Mouse (Mus musculus): ENCODE data around the gene Tyk2. TPM values are rescaled to one million over a fixed set of nuclear protein-coding genes. Genes with fewer than 3 reads are reported as not detected.

The Tyk2 gene
- polyA plus RNA-seq, 1 experiment, result 17.2 TPM

GRCm38 (mm10) chr9:21135941-21136381 lies 4.9 kb upstream of the Tyk2 start:
- Histone ChIP-seq H3K4me3 (replicated peaks; ENCODE audit: insufficient read depth, low read depth, low read length) (no peak overlapping the region), H3K27me3 (ENCODE audit: control insufficient read depth, insufficient read depth, low read length) (no peaks in the 10 kb centered on the region), H3K27ac (ENCODE audit: insufficient read depth, low read length) (no peak overlapping the region), H3K4me1 (ENCODE audit: control insufficient read depth, insufficient read depth, low read length) (no peaks in the 10 kb centered on the region)
- DNase-seq, result no peak
- TF ChIP-seq POLR2A (IDR thresholded peaks at IDR 0.05; ENCODE audit: borderline replicate concordance, insufficient read depth, low read length), result no peak
- no peak for TF ChIP-seq CTCF (IDR thresholded peaks at IDR 0.05; ENCODE audit: borderline replicate concordance, insufficient read depth, low read depth, low read length)
- WGBS, result 64% methylated on average over 1 of the region's 1 CpGs

DNA sequence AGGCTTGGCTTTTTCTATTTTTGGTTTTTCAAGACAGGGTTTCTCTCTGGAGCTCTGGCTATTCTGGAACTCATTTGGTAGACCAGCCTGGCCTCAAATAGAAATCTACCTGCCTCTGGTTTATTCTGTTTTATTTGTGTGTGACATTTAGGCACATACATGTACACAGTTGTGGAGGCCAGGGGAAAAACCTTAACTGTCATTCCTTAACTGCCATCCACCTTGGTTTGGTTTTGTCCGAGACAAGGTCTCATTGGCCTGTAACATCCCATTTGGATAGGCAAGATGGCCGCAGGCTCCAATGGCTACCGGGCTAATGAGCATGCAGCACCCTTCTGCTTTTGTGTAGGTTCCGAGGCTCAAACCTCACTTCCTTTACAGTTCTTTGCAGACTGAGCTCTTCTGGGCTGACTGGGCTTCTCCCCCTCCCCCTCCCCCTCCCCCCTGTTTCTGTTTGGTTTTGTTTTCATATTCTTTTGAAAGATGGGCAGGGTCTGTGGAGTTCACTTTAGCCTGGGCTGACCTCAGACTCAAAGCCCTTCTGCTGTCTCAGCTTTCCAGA lies 4.4 kb upstream of the Tyk2 start:
- no peak for DNase-seq
- Histone ChIP-seq H3K27ac (ENCODE audit: insufficient read depth, low read length) (no peak overlapping the region), H3K27me3 (ENCODE audit: control insufficient read depth, insufficient read depth, low read length) (no peaks in the 10 kb centered on the region), H3K4me1 (ENCODE audit: control insufficient read depth, insufficient read depth, low read length) (no peaks in the 10 kb centered on the region), H3K4me3 (replicated peaks; ENCODE audit: insufficient read depth, low read depth, low read length) (no peak overlapping the region)
- 84% methylated on average over 4 of the region's 4 CpGs for WGBS
- TF ChIP-seq POLR2A (IDR thresholded peaks at IDR 0.05; ENCODE audit: borderline replicate concordance, insufficient read depth, low read length) (no peak), CTCF (IDR thresholded peaks at IDR 0.05; ENCODE audit: borderline replicate concordance, insufficient read depth, low read depth, low read length) (no peak)

DNA sequence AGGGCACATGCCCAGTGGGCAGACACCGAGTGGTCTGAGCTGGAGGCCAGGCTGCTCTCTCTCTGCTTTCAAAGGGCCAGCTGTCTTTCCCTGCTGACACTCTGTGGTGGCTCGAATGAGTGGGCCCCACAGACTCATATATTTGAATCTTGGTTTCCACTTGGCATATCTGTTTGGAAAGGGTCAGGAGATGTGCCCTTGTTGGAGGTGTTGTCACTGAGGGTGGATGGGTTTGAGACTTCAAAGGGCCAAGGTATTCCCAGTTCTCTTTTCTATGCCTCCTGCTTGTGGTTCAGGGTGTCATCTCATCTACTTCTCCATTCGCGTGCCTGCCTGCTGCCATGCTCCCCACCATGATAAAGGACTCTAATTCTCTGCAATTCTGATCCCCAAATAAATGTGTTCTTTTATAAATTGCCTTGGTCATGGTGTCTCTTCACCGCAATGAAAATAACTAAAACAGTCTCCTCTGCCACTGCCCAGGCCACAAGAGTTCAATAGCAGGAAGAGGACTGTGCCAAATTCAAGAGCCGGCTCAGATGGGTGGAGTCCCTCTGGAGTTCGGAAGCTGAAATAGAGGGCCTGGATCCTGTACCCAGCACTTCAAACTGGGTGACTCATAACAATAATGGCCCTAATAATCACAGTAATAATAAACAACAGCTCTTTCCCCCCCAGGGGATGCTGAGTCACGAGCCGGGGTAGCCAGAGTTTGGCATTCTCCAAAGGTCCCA lies 3.7 kb upstream of the Tyk2 start:
- no peak overlapping the region for H3K27ac ChIP-seq (ENCODE audit: insufficient read depth, low read length)
- no peaks in the 10 kb centered on the region for H3K4me1 ChIP-seq (ENCODE audit: control insufficient read depth, insufficient read depth, low read length)
- DNase-seq, result peak in 1 of 2 experiments; percentile 54
- 39% methylated on average over 9 of the region's 9 CpGs for WGBS
- TF ChIP-seq CTCF (IDR thresholded peaks at IDR 0.05; ENCODE audit: borderline replicate concordance, insufficient read depth, low read depth, low read length), result no peak
- no peak for TF ChIP-seq POLR2A (IDR thresholded peaks at IDR 0.05; ENCODE audit: borderline replicate concordance, insufficient read depth, low read length)
- no peak overlapping the region for H3K4me3 ChIP-seq (replicated peaks; ENCODE audit: insufficient read depth, low read depth, low read length)
- no peaks in the 10 kb centered on the region for H3K27me3 ChIP-seq (ENCODE audit: control insufficient read depth, insufficient read depth, low read length)

DNA sequence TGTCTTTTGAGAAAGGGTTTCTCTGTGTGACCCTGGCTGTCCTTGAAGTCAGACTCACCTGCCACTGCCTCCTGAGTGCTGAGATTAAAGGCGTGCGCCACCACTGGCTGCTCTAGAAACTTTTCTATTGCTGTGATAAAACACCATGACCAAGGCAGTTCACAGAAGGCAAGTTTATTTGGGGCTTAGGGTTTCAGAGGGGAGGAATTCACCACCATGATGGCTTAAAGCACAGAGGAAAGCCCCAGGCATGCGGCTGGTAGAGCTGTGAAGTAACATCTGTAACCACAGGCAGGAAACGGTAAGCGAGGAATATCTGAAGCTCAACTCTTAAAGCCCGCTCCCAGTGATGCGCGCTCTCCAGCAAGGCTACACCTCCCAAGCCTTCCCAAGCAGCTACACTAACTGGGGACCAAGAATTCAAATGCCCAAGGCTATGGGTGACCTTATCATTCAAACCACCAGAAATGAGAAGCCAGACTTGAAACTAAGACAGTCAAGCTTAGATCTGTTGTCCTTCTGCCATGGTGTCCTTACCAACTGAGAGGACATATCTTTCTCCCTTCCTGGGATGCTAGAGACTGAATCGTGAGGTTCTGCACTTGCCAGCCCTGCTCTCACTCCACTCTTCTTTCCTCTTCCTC lies 2.1 kb upstream of the Tyk2 start:
- Histone ChIP-seq H3K27me3 (ENCODE audit: control insufficient read depth, insufficient read depth, low read length) (no peaks in the 10 kb centered on the region), H3K27ac (ENCODE audit: insufficient read depth, low read length) (no peak overlapping the region), H3K4me1 (ENCODE audit: control insufficient read depth, insufficient read depth, low read length) (no peaks in the 10 kb centered on the region), H3K4me3 (replicated peaks; ENCODE audit: insufficient read depth, low read depth, low read length) (no peak overlapping the region)
- TF ChIP-seq CTCF (IDR thresholded peaks at IDR 0.05; ENCODE audit: borderline replicate concordance, insufficient read depth, low read depth, low read length) (no peak), POLR2A (IDR thresholded peaks at IDR 0.05; ENCODE audit: borderline replicate concordance, insufficient read depth, low read length) (no peak)
- DNase-seq, result no peak
- 81% methylated on average over 9 of the region's 9 CpGs for WGBS

DNA sequence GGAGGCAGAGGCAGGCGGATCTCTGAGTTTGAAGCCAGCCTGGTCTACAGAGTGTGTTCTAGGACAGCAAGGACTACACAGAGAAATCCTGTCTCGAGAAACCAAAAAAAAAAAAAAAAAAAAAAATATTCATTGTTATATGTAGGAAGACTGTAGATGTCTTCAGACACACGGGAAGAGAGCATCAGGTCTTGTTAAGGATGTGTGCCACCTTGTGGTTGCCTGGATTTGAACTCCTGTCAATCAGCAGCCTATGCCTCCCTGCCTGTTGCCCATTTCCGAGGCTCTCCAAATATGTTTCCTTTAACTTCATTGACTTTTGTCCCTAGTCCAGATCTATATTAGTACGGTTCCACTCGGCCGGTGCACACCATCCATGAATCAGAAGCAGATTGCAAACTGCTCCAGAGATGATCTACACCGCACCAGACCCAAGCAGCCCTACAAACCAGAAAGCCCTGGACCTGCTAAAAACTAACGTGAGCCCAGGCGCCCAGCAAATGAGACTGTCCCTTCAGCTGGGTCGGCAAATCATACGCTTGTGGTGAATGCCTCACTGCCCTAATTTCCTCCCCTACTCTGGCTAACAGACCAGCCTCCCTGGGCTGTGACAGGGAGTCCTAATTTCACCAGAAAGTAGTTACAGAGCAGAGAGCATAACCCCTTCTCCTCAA lies 1.2 kb upstream of the Tyk2 start:
- Histone ChIP-seq H3K27ac (ENCODE audit: insufficient read depth, low read length) (no peak overlapping the region), H3K27me3 (ENCODE audit: control insufficient read depth, insufficient read depth, low read length) (no peaks in the 10 kb centered on the region), H3K4me3 (replicated peaks; ENCODE audit: insufficient read depth, low read depth, low read length) (no peak overlapping the region), H3K4me1 (ENCODE audit: control insufficient read depth, insufficient read depth, low read length) (no peaks in the 10 kb centered on the region)
- DNase-seq, result no peak
- no peak for TF ChIP-seq POLR2A (IDR thresholded peaks at IDR 0.05; ENCODE audit: borderline replicate concordance, insufficient read depth, low read length)
- 0 out of 2 replicates have a peak, but pooled peaks have one; percentile 18 for TF ChIP-seq CTCF (IDR thresholded peaks at IDR 0.05; ENCODE audit: borderline replicate concordance, insufficient read depth, low read depth, low read length)
- 70% methylated on average over 12 of the region's 12 CpGs for WGBS

DNA sequence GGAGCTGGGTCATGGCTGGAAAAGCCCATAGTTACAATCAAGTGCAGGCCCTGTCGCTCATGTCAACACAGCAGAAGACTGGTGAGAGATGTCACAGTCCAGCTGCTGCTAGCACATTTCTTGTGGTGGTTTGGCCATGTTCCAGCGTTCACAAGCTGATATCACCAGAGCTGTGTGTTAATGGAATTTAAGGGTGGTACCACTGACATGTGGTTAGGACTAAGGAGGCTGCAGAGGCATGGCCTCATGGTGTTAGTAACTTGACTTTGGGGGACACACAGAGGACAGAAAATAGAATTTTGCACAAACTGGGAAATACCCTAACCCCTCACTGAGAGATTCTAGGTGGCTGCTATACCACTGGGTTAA lies 4.8 kb downstream of the Tyk2 start:
- Histone ChIP-seq H3K27ac (ENCODE audit: insufficient read depth, low read length) (no peak overlapping the region), H3K4me1 (ENCODE audit: control insufficient read depth, insufficient read depth, low read length) (no peaks in the 10 kb centered on the region), H3K4me3 (replicated peaks; ENCODE audit: insufficient read depth, low read depth, low read length) (no peak overlapping the region), H3K27me3 (ENCODE audit: control insufficient read depth, insufficient read depth, low read length) (no peaks in the 10 kb centered on the region)
- no peak for DNase-seq
- TF ChIP-seq POLR2A (IDR thresholded peaks at IDR 0.05; ENCODE audit: borderline replicate concordance, insufficient read depth, low read length) (no peak), CTCF (IDR thresholded peaks at IDR 0.05; ENCODE audit: borderline replicate concordance, insufficient read depth, low read depth, low read length) (no peak)
- WGBS, result 52% methylated on average over 2 of the region's 2 CpGs

DNA sequence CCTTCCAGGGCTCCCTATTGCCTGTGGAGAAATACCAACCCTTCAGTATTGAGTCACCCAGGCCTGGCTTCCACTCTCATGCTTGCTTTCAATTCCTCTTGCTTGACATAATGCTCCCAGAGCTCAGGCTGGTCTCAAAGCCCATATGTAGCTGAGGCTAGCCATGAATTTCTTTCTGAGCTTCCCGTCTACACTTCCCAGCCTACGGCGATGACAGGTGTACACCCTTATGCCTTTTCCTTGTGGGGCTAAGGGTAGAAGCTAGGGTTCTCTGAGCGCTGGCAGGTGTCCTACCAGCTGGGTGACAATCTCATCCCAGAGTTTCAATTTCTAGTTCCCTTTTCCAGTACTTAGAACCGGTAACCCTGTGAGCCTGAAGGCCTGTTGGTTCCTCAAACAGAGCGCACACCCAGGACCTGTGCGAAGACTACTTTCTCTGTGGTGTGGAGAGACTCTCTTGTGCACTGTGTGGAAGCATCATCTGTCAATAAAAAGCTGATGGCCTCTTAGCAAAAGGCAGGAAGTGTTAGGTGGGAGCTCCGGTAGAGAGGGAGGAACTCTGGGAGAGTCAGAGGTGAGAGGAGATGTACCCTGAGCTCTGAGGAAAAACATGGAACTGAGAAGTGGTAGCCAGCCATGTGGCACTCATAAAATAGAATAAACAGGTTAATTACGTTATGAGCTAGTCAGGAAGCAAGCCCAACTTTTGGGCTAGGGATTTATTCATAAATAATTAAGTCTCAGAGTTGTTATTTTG lies 5.4 kb downstream of the Tyk2 start:
- DNase-seq, result no peak
- H3K4me1 ChIP-seq (ENCODE audit: control insufficient read depth, insufficient read depth, low read length), result no peaks in the 10 kb centered on the region
- H3K27me3 ChIP-seq (ENCODE audit: control insufficient read depth, insufficient read depth, low read length), result no peaks in the 10 kb centered on the region
- no peak overlapping the region for H3K4me3 ChIP-seq (replicated peaks; ENCODE audit: insufficient read depth, low read depth, low read length)
- no peak for TF ChIP-seq CTCF (IDR thresholded peaks at IDR 0.05; ENCODE audit: borderline replicate concordance, insufficient read depth, low read depth, low read length)
- TF ChIP-seq POLR2A (IDR thresholded peaks at IDR 0.05; ENCODE audit: borderline replicate concordance, insufficient read depth, low read length), result no peak
- 89% methylated on average over 9 of the region's 9 CpGs for WGBS
- H3K27ac ChIP-seq (ENCODE audit: insufficient read depth, low read length), result no peak overlapping the region
